Mouse (Mus musculus) cerebellum, adult 2 months (tissue): ENCODE measurements around the gene Pgm5. TPM values are rescaled to one million over a fixed set of nuclear protein-coding genes. Genes with fewer than 3 reads are reported as not detected.

ENCODE experiments used
- DNase-seq, 2 experiments: peaks; one replicate each; pipeline ENCODE4 v3.0.0; 2021
- H3K27ac ChIP-seq: fragments of 200-500 bp; 2 replicates; pipeline ENCODE4 v1.5.1; 2012; ENCODE audit warnings: low read length, control low read depth, inconsistent platforms; ENCODE audit not compliant: insufficient read depth
- H3K27me3 ChIP-seq: fragments of 200-500 bp; 2 replicates; pipeline ENCODE4 v1.6.1; 2012; ENCODE audit warnings: inconsistent platforms, mild to moderate bottlenecking, low read length, moderate library complexity; ENCODE audit not compliant: control insufficient read depth, insufficient read depth
- H3K4me1 ChIP-seq: fragments of 200-500 bp; 2 replicates; pipeline ENCODE4 v1.6.1; 2011; ENCODE audit warnings: low read length; ENCODE audit not compliant: control insufficient read depth, insufficient read depth
- H3K4me3 ChIP-seq: fragments of 200-500 bp; replicated peaks from 2 replicates; pipeline ENCODE3; 2011; ENCODE audit warnings: mild to moderate bottlenecking, low read depth, low read length, control low read depth; ENCODE audit not compliant: insufficient read depth
- CTCF ChIP-seq: fragments of 200-500 bp; IDR thresholded peaks from 2 replicates; pipeline ENCODE4 v1.5.1; 2011; ENCODE audit warnings: low read depth, mild to moderate bottlenecking, control low read depth, low read length, moderate library complexity, borderline replicate concordance; ENCODE audit not compliant: insufficient read depth
- POLR2A ChIP-seq: fragments of 200-500 bp; IDR thresholded peaks from 2 replicates; pipeline ENCODE4 v1.6.1; 2011; ENCODE audit warnings: low read length, control low read depth, borderline replicate concordance; ENCODE audit not compliant: insufficient read depth
- WGBS: fragments of 180-500 bp; shearing (Covaris S2); methylation state at CpG from one replicate; pipeline ENCODE4 v1.1.7; 2018; 5-methylcytosine and 5-hydroxymethylcytosine counted together
- polyA plus RNA-seq: library from polyadenylated mRNA; depleted of rRNA; stranded (reverse); fragments of >200 nt; gene quantifications from 2 replicates; pipeline ENCODE4 v1.2.3, GENCODE M21; 2012

Pgm5 gene
- polyA plus RNA-seq, 1 experiment = 3.8 TPM

DNA sequence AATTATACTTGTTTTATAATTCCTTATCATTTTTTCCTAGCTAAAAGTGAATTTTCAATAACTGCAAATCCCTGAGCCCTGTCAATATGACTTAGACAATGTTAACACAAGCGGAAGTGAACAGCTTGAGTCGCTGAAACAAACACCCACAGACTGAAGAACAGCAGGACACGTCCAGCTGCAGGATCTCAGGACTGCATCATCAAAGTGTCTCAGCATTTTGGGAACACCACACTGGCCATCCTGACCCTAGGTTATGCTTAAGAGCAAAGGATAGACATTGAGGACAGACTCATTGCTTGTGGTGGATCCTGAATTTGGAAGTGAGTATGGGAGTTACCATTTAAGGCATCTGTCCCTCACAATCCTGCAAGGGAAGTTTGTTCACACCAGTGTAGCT is 162.5 kb downstream of the Pgm5 start:
- Histone ChIP-seq H3K4me1 (no peaks in the 10 kb centered on the region), H3K4me3 (no peak overlapping the region), H3K27me3 (no peaks in the 10 kb centered on the region), H3K27ac (no peak overlapping the region)
- 50% methylated on average over 3 of the region's 3 CpGs for WGBS
- TF ChIP-seq POLR2A (no peak), CTCF (no peak)
- no peak for DNase-seq

DNA sequence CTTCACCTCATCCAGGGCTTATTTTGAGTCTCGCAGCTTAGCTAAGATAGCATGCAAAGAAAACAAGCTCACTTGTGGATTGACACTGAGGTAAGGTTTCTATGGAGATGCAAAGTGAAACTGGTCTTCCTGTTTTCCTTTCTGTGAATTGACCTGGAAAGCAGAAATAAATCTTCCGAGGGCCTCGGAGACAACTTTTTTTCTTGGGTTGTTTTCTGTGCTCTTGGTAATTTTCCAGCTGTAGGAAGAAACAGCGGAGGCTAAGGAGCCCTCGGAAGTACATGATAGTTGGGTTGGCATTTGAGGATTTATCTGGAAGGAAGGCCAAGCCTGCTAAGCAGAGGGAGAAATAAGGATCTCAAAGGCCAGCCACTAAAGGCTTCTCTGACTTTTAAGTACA is 163.0 kb downstream of the Pgm5 start:
- WGBS = 53% methylated on average over 5 of the region's 5 CpGs
- no peak overlapping the region for H3K4me3 ChIP-seq
- TF ChIP-seq CTCF (no peak), POLR2A (no peak)
- no peak for DNase-seq
- no peaks in the 10 kb centered on the region for H3K27me3 ChIP-seq
- H3K27ac ChIP-seq = no peak overlapping the region
- no peaks in the 10 kb centered on the region for H3K4me1 ChIP-seq

DNA sequence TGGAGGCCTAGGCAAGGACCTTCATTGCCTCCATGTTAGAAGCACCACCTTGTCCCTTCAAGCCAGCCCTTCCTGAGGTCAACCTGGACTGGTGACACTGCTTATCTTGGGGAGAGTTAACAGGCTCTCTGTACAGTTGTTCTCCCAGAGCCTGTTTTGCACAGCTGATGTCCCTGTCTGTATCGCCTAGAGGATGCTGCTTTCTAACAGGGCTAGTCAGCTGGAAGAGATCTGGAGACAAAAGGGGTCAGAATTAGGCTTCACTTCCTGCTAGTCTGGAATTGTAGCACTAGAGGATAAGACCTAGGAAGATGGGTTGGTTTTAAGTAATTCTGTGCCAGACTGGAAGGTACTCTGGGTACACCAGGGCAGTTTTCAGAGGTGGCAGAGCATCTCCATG is 163.7 kb downstream of the Pgm5 start:
- Histone ChIP-seq H3K4me3 (no peak overlapping the region), H3K27ac (no peak overlapping the region)
- 64% methylated on average over 1 of the region's 1 CpGs for WGBS

DNA sequence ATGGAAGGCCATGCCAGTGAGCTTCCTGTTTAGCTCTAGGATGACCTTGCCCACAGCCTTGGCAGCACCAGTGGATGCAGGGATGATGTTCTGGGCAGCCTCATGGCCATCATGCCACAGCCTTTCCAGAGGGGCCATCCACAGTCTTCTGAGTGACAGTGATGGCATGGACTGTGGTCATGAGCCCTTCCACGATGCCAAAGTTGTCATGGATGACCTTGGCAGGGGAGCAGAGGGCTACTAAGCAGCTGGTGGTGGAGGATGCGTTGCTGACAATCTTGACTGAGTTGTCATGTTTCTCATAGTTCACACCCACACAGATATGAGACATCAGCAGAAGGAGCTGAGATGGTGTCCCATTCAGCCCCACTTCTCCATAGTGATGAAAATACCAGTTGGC is 169.0 kb downstream of the Pgm5 start:
- Histone ChIP-seq H3K4me1 (no peaks in the 10 kb centered on the region), H3K27ac (no peak overlapping the region), H3K4me3 (no peak overlapping the region), H3K27me3 (no peaks in the 10 kb centered on the region)
- TF ChIP-seq CTCF = no peak
- no peak for TF ChIP-seq POLR2A
- DNase-seq = no peak
- 83% methylated on average over 2 of the region's 2 CpGs for WGBS

More for the DNA sequence above, 163.7 kb downstream of the Pgm5 start:
- no peaks in the 10 kb centered on the region for H3K27me3 ChIP-seq
- no peak for DNase-seq
- TF ChIP-seq CTCF (no peak), POLR2A (no peak)
- no peaks in the 10 kb centered on the region for H3K4me1 ChIP-seq

- H3K4me1 ChIP-seq = no peaks in the 10 kb centered on the region
- no peak overlapping the region for H3K4me3 ChIP-seq
- no peak overlapping the region for H3K27ac ChIP-seq
- H3K27me3 ChIP-seq = no peaks in the 10 kb centered on the region
- WGBS = 91% methylated on average over 4 of the region's 4 CpGs
- TF ChIP-seq POLR2A (no peak), CTCF (no peak)
- DNase-seq = no peak
Observed at GRCm38 (mm10) chr19:24689531-24689930, 172.1 kb downstream of the Pgm5 start.

DNA sequence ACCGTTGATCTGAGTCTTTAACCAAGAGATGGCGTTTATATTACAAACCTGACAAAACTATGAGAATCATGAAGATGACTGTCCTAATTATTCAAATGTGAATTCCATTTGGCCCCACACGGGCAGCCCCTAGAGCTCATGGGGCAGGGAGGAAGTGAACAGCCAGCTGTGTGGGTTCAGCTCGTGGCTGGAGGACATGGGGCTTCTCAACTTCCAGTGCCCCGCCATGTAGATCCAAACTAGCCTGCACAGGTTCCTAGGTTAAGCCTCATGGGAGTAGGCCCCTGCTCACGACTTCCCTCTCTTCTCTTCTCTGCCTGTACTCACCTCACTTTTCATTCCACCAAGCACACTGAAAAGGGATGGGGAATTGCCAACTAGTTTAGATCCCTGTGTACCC is 173.3 kb downstream of the Pgm5 start:
- 72% methylated on average over 6 of the region's 6 CpGs for WGBS
- no peak for DNase-seq
- TF ChIP-seq CTCF = no peak
- no peak for TF ChIP-seq POLR2A
- H3K4me3 ChIP-seq = no peak overlapping the region
- H3K4me1 ChIP-seq = no peaks in the 10 kb centered on the region
- no peak overlapping the region for H3K27ac ChIP-seq
- no peaks in the 10 kb centered on the region for H3K27me3 ChIP-seq

- Histone ChIP-seq H3K27me3 (no peaks in the 10 kb centered on the region), H3K4me3 (no peak overlapping the region), H3K4me1 (no peaks in the 10 kb centered on the region), H3K27ac (no peak overlapping the region)
- 90% methylated on average over 10 of the region's 10 CpGs for WGBS
- TF ChIP-seq CTCF (no peak), POLR2A (no peak)
- DNase-seq = no peak
Observed at GRCm38 (mm10) chr19:24686411-24686810, 175.2 kb downstream of the Pgm5 start.

DNA sequence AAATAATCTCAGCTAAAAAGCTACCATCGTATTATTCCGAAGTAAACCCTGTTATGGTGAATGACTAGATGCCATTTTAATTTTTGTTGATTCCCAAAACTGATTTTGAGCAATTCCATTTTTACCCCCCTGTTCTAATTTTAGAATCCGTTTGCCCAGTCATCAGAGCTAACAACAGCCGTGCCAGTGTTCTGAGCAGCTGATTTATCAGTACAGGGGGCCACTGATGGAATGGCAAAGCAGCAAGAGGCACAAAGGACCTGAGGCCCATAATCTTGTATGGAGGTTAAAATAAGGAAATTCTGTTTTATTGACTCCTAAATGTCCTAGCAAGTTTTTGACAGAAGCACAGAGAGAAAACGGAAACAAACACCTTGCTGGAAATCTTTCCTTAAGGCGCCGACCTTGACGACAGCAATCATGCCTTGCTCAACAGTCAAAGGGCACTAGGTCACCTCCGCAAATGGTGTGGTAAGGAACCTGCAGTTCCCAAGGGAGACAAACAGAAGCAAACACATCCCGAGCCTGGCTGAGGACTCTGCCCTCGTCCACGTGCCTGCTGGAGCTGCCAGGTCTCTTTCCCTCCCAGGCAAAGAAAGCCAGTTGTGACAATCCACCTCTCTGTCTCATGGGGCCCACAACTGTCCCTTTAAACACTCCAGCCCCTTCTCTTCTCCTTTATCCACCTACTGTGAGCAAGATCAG is 178.5 kb downstream of the Pgm5 start:
- Histone ChIP-seq H3K27ac (no peak overlapping the region), H3K27me3 (no peaks in the 10 kb centered on the region), H3K4me3 (no peak overlapping the region), H3K4me1 (no peaks in the 10 kb centered on the region)
- TF ChIP-seq POLR2A (no peak), CTCF (no peak)
- no peak for DNase-seq
- 67% methylated on average over 12 of the region's 12 CpGs for WGBS
